Mouse (Mus musculus) duodenum, adult 2 months (tissue): ENCODE data around the gene Fbxl15. TPM values are rescaled to one million over a fixed set of nuclear protein-coding genes. Genes with fewer than 3 reads are reported as not detected.

Experiments
- polyA plus RNA-seq: library from polyadenylated mRNA; depleted of rRNA; stranded (reverse); fragments of >200 nt; gene quantifications from 2 replicates; pipeline ENCODE4 v1.2.3, GENCODE M21; 2012; ENCODE audit warnings: low replicate concordance; rRNA removed

Fbxl15 gene
- 39.1 and 73.5 TPM in 2 replicates for polyA plus RNA-seq

DNA sequence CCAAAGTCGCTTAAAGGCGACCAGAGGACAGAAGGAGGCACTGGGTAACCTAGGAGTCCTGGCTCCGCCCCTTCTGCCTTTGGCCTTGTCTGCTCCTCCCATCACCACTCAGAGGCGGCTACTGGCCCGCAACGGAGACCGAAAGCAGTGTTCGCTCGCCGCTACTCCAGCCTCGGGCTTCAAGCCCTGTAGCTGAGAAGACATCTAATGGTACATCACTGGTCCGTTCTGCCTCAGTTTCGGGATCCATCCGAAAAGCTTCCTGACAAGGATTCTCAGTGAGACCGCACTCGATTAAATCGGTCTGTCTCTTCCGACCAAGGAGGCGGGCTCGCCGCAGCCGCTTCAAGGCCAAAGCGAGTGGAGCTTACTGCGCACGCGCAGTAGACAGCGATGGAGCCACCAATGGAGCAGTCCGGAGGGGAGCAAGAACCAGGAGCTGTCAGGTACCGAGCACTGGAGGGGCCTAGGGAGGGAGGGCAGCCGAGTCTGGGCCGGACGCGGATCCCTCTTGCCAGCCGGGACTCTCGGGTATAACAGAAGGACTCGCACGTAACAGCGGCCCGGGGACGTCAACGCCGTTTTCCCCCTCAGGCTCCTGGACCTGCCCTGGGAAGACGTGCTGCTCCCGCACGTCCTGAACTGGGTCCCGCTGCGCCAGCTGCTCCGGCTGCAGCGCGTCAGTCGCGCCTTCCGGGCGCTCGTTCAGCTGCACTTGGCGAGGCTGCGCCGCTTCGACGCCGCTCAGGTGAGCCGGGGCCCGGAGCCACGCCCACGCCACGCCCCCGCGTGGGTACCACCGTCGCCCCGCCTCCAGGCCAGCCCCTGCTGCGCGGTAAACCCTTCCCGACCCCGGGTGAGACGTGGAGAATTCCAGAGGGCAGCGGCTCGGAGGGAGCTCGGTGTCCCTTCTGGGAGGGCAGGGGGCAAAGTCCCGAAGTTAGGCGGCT lies at the start of gene Fbxl15:
Gene Fbxl15, plus strand, starts transcription at position 104 of the 950 bp plus-strand sequence.

DNA sequence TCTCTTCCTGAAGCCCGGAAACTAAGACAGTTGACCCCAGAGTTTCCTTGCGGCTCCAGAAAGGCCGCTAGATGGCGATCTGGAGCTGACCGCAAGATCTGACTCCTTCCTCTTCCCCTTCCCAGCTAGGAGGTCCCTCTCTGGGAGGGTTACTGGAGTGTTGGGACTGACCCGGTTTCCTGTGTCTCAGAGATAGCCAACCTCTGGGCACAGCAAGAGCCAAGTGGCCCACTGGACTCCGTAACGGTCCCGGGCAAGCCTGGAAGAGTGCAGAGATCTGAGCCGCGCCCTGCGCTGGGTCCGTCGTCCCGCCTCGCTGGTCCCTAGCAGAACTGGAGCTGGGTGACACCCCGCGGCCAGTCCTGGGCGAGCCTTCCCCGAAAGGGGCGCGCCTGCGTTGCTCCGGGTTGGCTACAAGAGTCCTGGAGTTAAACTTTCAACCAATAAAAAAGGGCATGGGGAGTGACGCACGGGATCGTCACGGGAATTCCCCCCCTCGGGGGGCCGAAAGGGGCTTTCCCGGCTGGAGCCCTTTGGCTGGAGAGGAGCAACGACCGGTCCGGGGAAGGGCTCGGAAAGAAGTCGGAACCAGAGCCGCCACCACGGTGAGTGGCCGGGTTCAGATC lies 23.7 kb upstream of the Fbxl15 start, which contains the start of gene Nfkb2:
Gene Nfkb2, plus strand, starts transcription at position 105 of the 626 bp plus-strand sequence.

DNA sequence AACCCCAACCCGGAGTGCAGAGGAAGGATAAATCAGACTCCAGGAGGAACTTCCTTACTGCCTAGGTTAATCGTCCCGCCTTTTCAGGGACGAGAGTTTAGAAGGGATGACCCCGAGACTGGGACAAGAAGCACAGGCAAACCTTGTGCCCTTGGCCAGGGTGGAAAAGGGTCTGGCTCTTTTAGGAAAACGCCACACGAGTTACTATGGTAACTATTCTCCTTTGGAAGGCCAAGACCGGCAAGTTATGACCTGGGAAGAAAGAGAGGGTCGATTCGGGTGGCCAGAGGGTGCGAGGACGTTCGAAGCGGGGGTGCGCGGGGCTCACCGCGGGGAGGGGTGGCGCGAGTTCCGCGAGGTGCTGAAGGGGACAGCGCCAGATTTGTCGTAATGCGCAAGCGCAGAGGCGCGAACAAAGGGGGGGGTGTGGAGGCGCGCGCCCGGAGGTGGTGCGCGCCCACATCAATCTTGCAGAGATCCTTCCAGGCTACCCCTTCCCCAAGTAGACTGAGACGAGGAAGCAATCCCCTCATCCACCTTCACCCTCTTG lies 1.2 kb upstream of the Fbxl15 start, which contains the start of gene Psd:
Gene Psd, minus strand, starts transcription at position 401 of the 550 bp plus-strand sequence.

DNA sequence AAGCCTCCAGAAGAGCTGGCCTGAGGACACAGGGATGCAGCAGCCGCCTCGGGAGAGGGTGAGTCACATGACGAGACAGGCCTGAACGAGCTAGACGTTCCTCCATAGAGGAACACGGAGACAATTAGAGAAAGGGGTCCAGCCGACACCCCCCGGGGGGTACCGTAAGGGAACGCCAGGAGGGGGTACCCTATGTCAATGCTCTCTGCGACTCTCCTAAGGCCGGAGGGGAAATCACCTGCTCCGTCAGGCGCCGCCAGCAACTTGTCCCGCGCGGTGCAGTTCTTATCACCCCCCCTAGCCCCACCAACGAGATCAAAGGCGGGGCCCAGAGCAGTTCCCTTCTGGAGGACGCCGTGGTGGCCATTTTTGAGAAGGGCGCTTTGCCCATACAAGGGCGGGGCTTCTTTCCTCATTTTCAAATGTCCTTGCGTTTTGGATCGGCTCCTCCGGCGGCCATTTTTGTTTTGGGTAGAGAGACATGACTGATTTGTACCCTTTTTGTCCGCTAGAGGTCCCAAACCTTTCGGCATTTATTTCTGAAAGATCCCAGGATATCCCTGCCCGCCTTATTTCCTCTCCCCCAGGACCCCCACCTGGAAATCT lies 10.4 kb downstream of the Fbxl15 start, which contains the start of gene Cuedc2:
Gene Cuedc2, minus strand, starts transcription at position 372 of the 606 bp plus-strand sequence.

DNA sequence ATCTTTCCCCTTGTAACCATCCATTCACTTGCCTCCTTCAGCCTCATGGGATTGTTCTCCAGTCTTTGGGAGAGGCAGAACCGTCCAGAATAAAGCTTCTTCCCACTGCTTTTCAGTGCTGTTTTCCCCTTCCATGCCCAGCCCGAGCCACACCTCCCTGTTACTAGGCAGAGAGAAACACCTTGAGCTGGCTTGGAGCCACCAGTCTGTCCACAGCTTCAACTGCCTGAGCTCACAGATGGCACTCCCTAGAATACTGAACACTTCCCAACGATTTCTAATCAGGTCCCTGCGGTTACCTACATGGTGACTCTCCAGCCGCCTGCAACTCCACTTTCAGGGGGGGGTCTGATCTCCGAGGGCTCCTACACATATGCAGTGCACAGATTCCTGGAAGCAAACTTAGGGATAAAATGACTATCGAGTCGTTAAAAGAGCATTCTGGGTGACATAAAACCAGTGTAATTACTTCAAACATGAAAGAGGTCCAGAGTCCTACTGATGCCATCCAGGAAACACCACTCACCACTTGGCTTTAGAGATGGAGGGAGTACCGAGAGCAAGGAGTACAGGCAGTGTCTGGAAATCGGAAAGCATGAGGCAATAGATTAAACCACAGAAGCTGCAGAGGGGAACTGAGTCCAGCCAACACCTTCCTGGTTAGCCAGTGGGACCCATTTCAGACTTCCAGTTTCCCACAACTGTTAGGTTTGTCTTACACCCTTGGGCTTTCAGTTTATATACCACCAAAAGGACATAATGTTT lies 22.4 kb downstream of the Fbxl15 start, which contains the start of gene 2310034G01Rik:
Gene 2310034G01Rik, minus strand, starts transcription at position 135 of the 765 bp plus-strand sequence.

Other genes starting within 250 kb of the Fbxl15 start
- gene Elovl3, start 196.3 kb upstream of the Fbxl15 start, polyA plus RNA-seq = not detected in 2 replicates
- gene Pitx3, start 179.9 kb upstream of the Fbxl15 start, polyA plus RNA-seq = not detected in 2 replicates
- 187 and 199 TPM in 2 replicates for gene Gbf1, start 175.7 kb upstream of the Fbxl15 start, polyA plus RNA-seq
- 32.6 and 51.3 TPM in 2 replicates for gene Nfkb2, start 23.9 kb upstream of the Fbxl15 start, polyA plus RNA-seq
- 37.1 and 38.7 TPM in 2 replicates for gene Psd, start 1.0 kb upstream of the Fbxl15 start, polyA plus RNA-seq
- 25.7 and 26.0 TPM in 2 replicates for gene Cuedc2, start 10.5 kb downstream of the Fbxl15 start, polyA plus RNA-seq
- gene Mfsd13a, start 12.9 kb downstream of the Fbxl15 start, polyA plus RNA-seq = 47.7 and 54.8 TPM in 2 replicates
- gene 2310034G01Rik, start 22.1 kb downstream of the Fbxl15 start, polyA plus RNA-seq = 3.1 and 6.2 TPM in 2 replicates
- 66.3 and 87.0 TPM in 2 replicates for gene Actr1a, start 67.6 kb downstream of the Fbxl15 start, polyA plus RNA-seq
- 7.5 and 9.2 TPM in 2 replicates for gene Sufu, start 68.7 kb downstream of the Fbxl15 start, polyA plus RNA-seq
- 31.9 and 48.8 TPM in 2 replicates for gene Trim8, start 173.5 kb downstream of the Fbxl15 start, polyA plus RNA-seq
- 2.1 TPM in 2 replicates for gene Arl3, start 245.0 kb downstream of the Fbxl15 start, polyA plus RNA-seq
- 0.70 and 1.9 TPM in 2 replicates for gene Sfxn2, start 245.2 kb downstream of the Fbxl15 start, polyA plus RNA-seq